Mouse (Mus musculus): ENCODE measurements at regions not wholly inside any gene's neighbourhood (a gene's known extent, or its start where the extent isn't known, plus 50 kb on each side); places are given as distances from the start of the nearest gene placed in this dataset.

GRCm38 (mm10) chr17:45866876-45867652, 133.4 kb upstream of the 1600014C23Rik start:
- CTCF ChIA-PET = no interaction called here

DNA sequence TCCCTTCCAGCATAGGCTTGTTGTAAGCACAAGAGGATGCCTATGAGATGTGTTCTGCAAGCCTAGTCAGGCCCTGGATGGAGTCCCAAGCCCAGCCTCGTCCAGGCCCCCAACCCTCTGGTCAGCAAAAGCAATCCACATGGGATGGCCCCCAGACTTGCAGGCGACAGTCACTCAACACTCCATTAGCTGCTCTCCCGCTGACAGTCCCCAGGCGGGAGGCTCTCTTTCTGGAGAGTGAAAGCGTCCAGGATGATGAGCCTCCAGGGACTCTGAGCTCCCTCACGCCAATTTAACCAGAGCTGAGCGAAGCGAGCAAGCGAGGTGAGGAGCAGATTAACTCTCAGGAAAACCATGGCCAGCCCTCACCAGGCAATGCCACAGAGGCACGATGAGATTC, 132.7 kb upstream of the 1600014C23Rik start:
- CTCF ChIA-PET = no interaction called here

DNA sequence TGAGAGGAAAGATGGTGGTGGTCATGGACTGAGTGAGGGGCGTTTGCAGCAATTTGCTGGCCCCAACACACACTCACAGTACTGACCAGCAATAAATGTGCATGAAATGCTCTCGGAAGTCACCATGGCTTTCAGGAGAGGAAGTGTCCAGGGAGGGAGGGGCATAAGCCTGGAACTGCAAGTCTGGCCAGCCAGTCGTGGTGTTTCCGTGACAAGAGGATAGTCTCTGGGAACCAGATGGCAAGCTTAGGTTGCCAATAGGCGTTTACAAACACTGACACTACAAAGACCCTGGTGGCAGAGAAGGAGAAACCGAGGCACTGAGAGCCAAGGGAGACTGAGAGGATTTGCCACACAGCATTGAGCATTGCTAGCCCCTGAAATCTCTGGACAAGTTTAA, 132.3 kb upstream of the 1600014C23Rik start:
- CTCF ChIA-PET = no interaction called here

- CTCF ChIA-PET = no interaction called here
Measured at GRCm38 (mm10) chr17:45863471-45864205, 130.0 kb upstream of the 1600014C23Rik start.

DNA sequence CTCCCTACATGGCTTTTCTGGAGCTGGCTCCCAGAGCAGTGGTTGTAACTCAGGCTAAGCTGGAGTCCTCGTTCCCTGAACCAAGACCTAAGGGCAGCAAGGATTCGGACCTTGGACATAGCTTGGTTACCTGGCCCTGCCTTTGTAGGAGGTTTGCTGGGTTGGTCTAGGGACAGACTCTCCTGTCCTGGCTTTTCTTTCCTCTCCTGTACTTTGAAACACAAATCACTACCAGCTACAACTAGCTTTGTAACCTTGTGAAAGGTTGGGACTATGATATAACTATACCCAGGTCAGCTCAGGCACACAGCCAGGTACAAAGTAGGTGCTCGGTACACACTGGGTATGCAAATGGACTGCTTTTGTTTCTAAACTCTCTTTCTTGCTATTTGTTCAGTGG, 129.4 kb upstream of the 1600014C23Rik start:
- CTCF ChIA-PET = no interaction called here

GRCm38 (mm10) chr17:45859441-45859840, 125.8 kb upstream of the 1600014C23Rik start:
- CTCF ChIA-PET = no interaction called here

GRCm38 (mm10) chr17:45853931-45854653, 120.4 kb upstream of the 1600014C23Rik start:
- CTCF ChIA-PET = no interaction called here

DNA sequence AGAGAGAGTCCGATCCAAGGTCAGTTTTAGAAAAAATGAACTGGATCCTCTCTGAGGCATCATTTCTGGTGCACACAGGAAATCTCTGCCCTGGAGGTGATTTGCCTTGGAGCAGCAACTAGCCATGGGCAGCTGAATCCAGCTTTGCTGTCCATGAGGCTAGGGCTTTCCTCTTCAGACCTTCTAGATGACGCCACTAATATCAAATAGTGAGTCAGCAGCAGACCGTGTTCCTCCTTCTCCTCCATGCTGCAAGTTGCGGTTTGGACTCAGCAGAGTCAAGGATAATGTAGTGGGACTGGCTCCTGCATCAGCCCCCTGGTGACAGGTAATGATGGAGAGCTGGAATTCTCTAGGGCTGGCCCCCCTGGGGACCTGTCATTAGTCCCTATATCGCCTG, 118.8 kb upstream of the 1600014C23Rik start:
- CTCF ChIA-PET = no interaction called here

DNA sequence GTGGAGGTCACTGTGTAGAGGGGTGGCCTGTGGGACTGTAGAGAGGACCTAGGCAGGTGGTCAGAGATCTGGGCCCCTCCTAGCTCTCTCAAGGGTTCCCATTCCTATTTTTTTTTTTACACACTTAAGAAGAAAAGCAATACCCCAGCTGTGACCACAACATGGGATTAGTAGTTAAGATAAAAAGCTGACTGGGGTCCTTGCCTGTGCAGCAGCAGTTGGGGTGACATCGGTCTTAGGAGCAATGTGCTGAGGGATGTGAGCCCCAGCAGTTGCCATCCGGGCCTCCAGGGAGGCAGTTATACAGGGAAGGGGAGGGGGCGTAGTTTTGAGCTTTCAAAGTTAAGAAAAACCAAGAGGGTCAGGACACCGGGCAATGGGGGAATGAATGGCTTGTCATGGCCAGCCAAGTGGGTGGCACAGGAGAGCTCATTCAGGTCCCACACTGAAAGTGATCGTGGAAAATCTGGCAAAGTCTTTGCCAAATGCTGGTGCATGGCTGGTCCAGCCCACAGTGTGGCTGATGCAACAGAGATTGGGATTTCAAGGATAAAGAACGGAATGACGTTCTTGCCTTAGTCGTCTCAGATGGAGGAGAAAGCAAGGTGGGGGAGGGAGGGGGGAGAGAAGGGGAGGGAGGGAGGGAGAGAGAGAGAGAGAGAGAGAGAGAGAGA, 118.2 kb upstream of the 1600014C23Rik start:
- CTCF ChIA-PET = no interaction called here

GRCm38 (mm10) chr17:45850976-45851375, 117.3 kb upstream of the 1600014C23Rik start:
- CTCF ChIA-PET = interaction anchor here (0.6 kb wide), 1 partner anchor 82 kb away, joined by 3 read pairs; no protein-coding TSS in a partner anchor

DNA sequence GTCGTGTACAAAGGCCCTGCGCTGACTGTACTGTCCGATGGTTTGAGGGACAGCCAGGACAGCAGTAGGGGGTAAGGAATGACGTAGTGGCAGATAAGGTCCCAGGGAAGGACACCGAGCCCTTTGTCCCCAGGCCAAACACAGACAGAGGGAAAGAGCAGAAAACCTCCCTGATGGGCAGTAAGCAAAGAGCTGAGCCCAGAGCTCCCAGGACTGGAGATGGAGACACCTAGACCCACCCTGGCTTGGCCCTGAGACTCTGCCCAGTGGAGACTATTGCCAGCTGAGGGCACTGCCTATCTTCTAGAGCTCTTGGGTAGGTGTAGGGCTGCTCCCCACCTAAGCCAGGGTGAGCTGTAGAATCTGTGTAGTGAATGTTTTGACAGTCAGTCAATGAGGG, 116.5 kb upstream of the 1600014C23Rik start:
- CTCF ChIA-PET = no interaction called here

DNA sequence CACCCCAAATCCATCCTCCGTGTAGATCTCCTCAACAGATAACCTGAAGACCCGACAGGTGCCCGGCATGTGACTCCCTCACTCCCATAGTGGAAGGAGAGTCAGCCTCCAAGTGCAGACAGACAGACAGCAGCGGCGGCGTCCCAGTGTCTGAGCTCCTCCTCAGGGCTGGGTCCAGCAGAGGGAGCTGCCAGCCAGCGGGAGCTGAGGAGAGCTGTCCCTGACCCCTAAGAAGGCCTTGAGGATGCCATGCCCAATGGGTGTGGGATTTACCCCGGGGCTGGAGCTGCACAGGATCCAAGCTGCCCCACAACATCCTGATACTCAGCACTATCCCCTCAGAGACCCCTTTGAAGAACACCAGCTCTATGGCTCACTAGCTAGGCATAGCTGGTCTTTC, 115.0 kb upstream of the 1600014C23Rik start:
- CTCF ChIA-PET = no interaction called here

- CTCF ChIA-PET = no interaction called here
Measured at GRCm38 (mm10) chr17:45847701-45848378, 114.2 kb upstream of the 1600014C23Rik start.

GRCm38 (mm10) chr17:45845832-45846231, 112.2 kb upstream of the 1600014C23Rik start:
- CTCF ChIA-PET = interaction anchor here (1.1 kb wide), 1 partner anchor 187 kb away, joined by 6 read pairs; no protein-coding TSS in a partner anchor

DNA sequence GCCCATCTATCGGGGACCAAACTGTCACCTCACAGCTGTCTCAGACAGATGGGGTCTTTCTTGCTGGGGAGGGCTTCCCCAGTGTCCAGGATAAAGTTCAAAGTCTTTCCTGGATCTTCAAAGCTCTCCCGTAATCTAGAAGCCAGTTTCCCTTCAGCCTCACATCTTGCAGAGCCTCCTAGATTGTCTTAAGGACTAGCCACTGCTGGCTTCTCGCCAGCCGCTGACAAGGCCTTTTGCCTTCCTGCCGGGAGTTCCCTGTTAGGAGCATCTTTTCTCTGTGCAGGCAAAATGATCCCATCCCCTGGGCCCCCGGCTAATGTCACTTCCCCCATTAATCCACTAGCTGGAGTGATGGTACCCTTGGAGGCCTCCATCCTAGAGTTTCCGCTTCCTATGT, 103.1 kb upstream of the 1600014C23Rik start:
- CTCF ChIA-PET = no interaction called here

GRCm38 (mm10) chr17:45836253-45836652, 102.6 kb upstream of the 1600014C23Rik start:
- CTCF ChIA-PET = no interaction called here

GRCm38 (mm10) chr17:45834518-45835071, 101.0 kb upstream of the 1600014C23Rik start:
- CTCF ChIA-PET = no interaction called here

- CTCF ChIA-PET = no interaction called here
Measured at GRCm38 (mm10) chr17:45830324-45830723, 96.7 kb upstream of the 1600014C23Rik start.

- CTCF ChIA-PET = no interaction called here
Measured at GRCm38 (mm10) chr17:45829571-45829970, 95.9 kb upstream of the 1600014C23Rik start.

- CTCF ChIA-PET = no interaction called here
Measured at GRCm38 (mm10) chr17:45828843-45829242, 95.2 kb upstream of the 1600014C23Rik start.

- CTCF ChIA-PET = no interaction called here
Measured at GRCm38 (mm10) chr17:45828284-45828824, 94.7 kb upstream of the 1600014C23Rik start.
